Mouse (Mus musculus) ES-E14 (cell line): ENCODE data around the gene Ttc27. TPM values are rescaled to one million over a fixed set of nuclear protein-coding genes. Genes with fewer than 3 reads are reported as not detected.

Source experiments
- DNase-seq: peaks from one replicate; pipeline ENCODE4 v3.0.0-alpha.2; 2013; ENCODE audit warnings: low read depth, low spot score
- H3K27ac ChIP-seq: 2 replicates; pipeline ENCODE4 v1.5.1; 2012; ENCODE audit warnings: low read depth, mild to moderate bottlenecking, low read length, moderate library complexity, mixed read lengths; ENCODE audit not compliant: poor library complexity, insufficient read depth, severe bottlenecking
- H3K36me3 ChIP-seq: 2 replicates; pipeline ENCODE4 v1.6.1; 2012; ENCODE audit warnings: mild to moderate bottlenecking, low read length, moderate library complexity, mixed read lengths; ENCODE audit not compliant: control insufficient read depth, poor library complexity, insufficient read depth, severe bottlenecking
- H3K4me1 ChIP-seq, 2 experiments: fragments of 150-350 bp in 1 of 2; sonication (generic) in 1 of 2; 2 replicates each; pipeline ENCODE4 v1.6.1; 2012; ENCODE audit warnings: low read length in 2 of 2, mild to moderate bottlenecking in 1 of 2, mixed read lengths in 1 of 2; ENCODE audit not compliant: control insufficient read depth in 2 of 2, insufficient read depth in 2 of 2, poor library complexity in 1 of 2
- H3K4me3 ChIP-seq, 2 experiments: fragments of 150-350 bp in 1 of 2; sonication (generic) in 1 of 2; 2 replicates each; pipeline ENCODE4 v1.5.1; 2012; ENCODE audit warnings: low read length in 2 of 2, low read depth in 1 of 2, mild to moderate bottlenecking in 1 of 2, mixed read lengths in 1 of 2; ENCODE audit not compliant: insufficient read depth in 1 of 2, poor library complexity in 1 of 2, severe bottlenecking in 1 of 2
- H3K9ac ChIP-seq: 2 replicates; pipeline ENCODE4 v1.6.1; 2012; ENCODE audit warnings: low read depth, mild to moderate bottlenecking, low read length, mixed read lengths; ENCODE audit not compliant: poor library complexity, insufficient read depth, severe bottlenecking
- H3K9me3 ChIP-seq: fragments of 150-350 bp; sonication (generic); 2 replicates; pipeline ENCODE4 v1.6.1; 2012; ENCODE audit warnings: low read depth, mild to moderate bottlenecking, low read length; ENCODE audit not compliant: control insufficient read depth, insufficient read depth
- CHD2 ChIP-seq: IDR thresholded peaks from 2 replicates; pipeline ENCODE4 v1.6.1; 2014; ENCODE audit warnings: mild to moderate bottlenecking, low read depth, low read length, inconsistent platforms
- HCFC1 ChIP-seq: IDR thresholded peaks from 2 replicates; pipeline ENCODE4 v1.6.1; 2012; ENCODE audit warnings: low read length, inconsistent platforms, borderline replicate concordance; ENCODE audit not compliant: insufficient read depth
- MAFK ChIP-seq: IDR thresholded peaks from 2 replicates; pipeline ENCODE4 v1.6.1; 2014; ENCODE audit warnings: mild to moderate bottlenecking, low read depth, low read length, inconsistent platforms; ENCODE audit not compliant: insufficient read depth
- ZC3H11A ChIP-seq: IDR thresholded peaks from 2 replicates; pipeline ENCODE4 v1.6.1; 2012; ENCODE audit warnings: low read depth, mild to moderate bottlenecking, inconsistent platforms, low read length, borderline replicate concordance
- ZNF384 ChIP-seq: IDR thresholded peaks from 2 replicates; pipeline ENCODE4 v1.6.1; 2012; ENCODE audit warnings: low read depth, low read length, inconsistent platforms
- in situ Hi-C, 2 experiments: fragments of 600-800 bp; cut with MboI; formaldehyde crosslinking; loops; one replicate each; pipeline ENCODE4 v1.15.1; 2025; ENCODE audit warnings: low sequenced_read_pairs in 2 of 2, inconsistent platforms in 1 of 2; ENCODE audit not compliant: unreplicated experiment in 2 of 2
- total RNA-seq: library from RNA; depleted of rRNA; stranded (reverse); fragments of 300-350 nt; gene quantifications from 2 replicates; pipeline ENCODE4 v1.2.3, GENCODE M21; 2012

The Ttc27 gene
- total RNA-seq, 1 experiment = 52.3 TPM

- in situ Hi-C loops = no loop called here
- TF ChIP-seq CHD2 = no peak
- no peak for TF ChIP-seq ZNF384
- no peak for TF ChIP-seq MAFK
- TF ChIP-seq HCFC1 = no peak
- no peak for TF ChIP-seq ZC3H11A
- Histone ChIP-seq H3K4me3 (no peak overlapping the region), H3K4me1 (no peaks in the 10 kb centered on the region), H3K9me3 (no peaks in the 10 kb centered on the region), H3K36me3 (peaks cover 2% of the 10 kb centered on the region), H3K9ac (no peak overlapping the region), H3K27ac (no peak overlapping the region)
- no peak for DNase-seq
These were observed 12.1 kb upstream of the Ttc27 start for GRCm38 (mm10) chr17:74705480-74705879.

- TF ChIP-seq ZNF384 (no peak), MAFK (no peak), HCFC1 (no peak), CHD2 (no peak), ZC3H11A (no peak)
- H3K9ac ChIP-seq = no peak overlapping the region
- in situ Hi-C loops = no loop called here
- H3K4me1 ChIP-seq = no peaks in the 10 kb centered on the region
- no peak for DNase-seq
- peaks cover 2% of the 10 kb centered on the region for H3K36me3 ChIP-seq
- H3K4me3 ChIP-seq = no peak overlapping the region
- no peaks in the 10 kb centered on the region for H3K9me3 ChIP-seq
- no peak overlapping the region for H3K27ac ChIP-seq
These were observed 10.9 kb upstream of the Ttc27 start for GRCm38 (mm10) chr17:74706593-74706992.

DNA sequence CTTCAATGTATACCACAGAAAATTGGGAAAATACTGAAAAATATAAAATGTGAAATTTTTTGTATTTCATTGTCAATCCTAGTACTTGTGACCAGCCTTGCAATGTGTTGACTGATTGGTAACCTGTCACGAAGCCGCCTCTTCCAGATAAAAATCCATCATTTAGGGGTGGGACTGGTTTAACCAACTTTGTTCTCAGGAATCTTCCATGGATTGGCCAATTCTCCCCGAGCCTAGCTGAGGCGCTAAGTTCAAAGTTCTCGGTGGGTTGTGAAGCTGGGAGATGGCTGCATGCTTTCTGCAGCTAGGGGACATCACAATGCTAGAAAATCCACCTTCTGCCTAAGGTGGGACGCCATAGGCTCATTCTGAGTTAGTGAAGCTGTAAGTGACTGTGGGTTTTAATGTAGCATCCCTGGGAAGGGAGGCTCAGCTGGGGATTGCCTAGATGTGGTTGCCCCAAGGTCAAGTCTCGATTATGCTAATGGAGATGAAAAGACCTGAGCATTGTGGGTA, 9.8 kb upstream of the Ttc27 start:
- H3K4me1 ChIP-seq = no peaks in the 10 kb centered on the region
- in situ Hi-C loops = no loop called here
- no peaks in the 10 kb centered on the region for H3K9me3 ChIP-seq
- H3K9ac ChIP-seq = no peak overlapping the region
- no peaks in the 10 kb centered on the region; the same call in 1 of the 2 replicates for H3K36me3 ChIP-seq
- no peak overlapping the region for H3K4me3 ChIP-seq
- H3K27ac ChIP-seq = no peak overlapping the region
- no peak for DNase-seq
- no peak for TF ChIP-seq CHD2
- TF ChIP-seq ZNF384 = no peak
- no peak for TF ChIP-seq ZC3H11A
- no peak for TF ChIP-seq HCFC1
- no peak for TF ChIP-seq MAFK

DNA sequence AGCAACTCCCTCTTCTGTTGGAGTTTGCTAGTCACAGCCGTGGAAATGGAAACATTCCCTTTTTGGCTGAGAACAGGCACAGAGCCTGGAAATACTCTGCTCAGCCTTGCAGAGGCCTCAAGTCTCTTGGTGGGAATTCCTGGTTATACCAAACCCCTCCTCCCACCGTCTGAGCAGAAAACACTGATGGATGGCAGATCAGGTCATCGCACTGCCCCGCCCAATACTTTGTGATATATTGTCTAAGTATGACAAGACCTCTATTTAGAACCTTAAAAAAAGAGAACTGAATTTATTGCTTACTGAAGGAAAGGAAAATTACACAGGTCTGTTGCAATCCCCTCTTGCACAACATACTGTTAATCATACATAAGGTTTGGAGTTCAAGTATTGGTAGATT, 6.8 kb upstream of the Ttc27 start:
- Histone ChIP-seq H3K4me1 (no peaks in the 10 kb centered on the region), H3K9me3 (no peaks in the 10 kb centered on the region), H3K27ac (no peak overlapping the region), H3K9ac (no peak overlapping the region), H3K36me3 (no peaks in the 10 kb centered on the region), H3K4me3 (no peak overlapping the region)
- in situ Hi-C loops = no loop called here
- no peak for DNase-seq
- no peak for TF ChIP-seq MAFK
- no peak for TF ChIP-seq HCFC1
- TF ChIP-seq ZC3H11A = no peak
- TF ChIP-seq ZNF384 = no peak
- TF ChIP-seq CHD2 = no peak

- no peak for DNase-seq
- in situ Hi-C loops = no loop called here
- no peaks in the 10 kb centered on the region for H3K36me3 ChIP-seq
- H3K4me1 ChIP-seq = no peaks in the 10 kb centered on the region
- no peaks in the 10 kb centered on the region for H3K9me3 ChIP-seq
- TF ChIP-seq ZC3H11A (no peak), MAFK (no peak), CHD2 (no peak), ZNF384 (no peak), HCFC1 (no peak)
- no peak overlapping the region for H3K4me3 ChIP-seq
- no peak overlapping the region for H3K27ac ChIP-seq
- H3K9ac ChIP-seq = no peak overlapping the region
These were observed 5.9 kb upstream of the Ttc27 start for GRCm38 (mm10) chr17:74711627-74712026.
